Mouse (Mus musculus) kidney, embryonic 14.5 days (tissue): ENCODE results near the gene Lactb. TPM values are rescaled to one million over a fixed set of nuclear protein-coding genes. Genes with fewer than 3 reads are reported as not detected.

Experiments
- ATAC-seq: fragments of 200-750 bp; cut with Nextera tagmentation; 2 replicates; pipeline ENCODE4 v1.8.0; 2017; ENCODE audit warnings: moderate number of reproducible peaks, mild to moderate bottlenecking, moderate TSS enrichment, moderate library complexity; ENCODE audit not compliant: low FRiP score, low TSS enrichment
- H3K27ac ChIP-seq: fragments of 300-500 bp; sonication (generic); 2 replicates; pipeline ENCODE4 v1.5.1; 2014; ENCODE audit warnings: low read depth, mild to moderate bottlenecking, low read length, moderate library complexity, mixed read lengths
- H3K27me3 ChIP-seq: fragments of 300-500 bp; sonication (generic); 2 replicates; pipeline ENCODE4 v1.6.1; 2014; ENCODE audit warnings: mild to moderate bottlenecking, low read length; ENCODE audit not compliant: control insufficient read depth, insufficient read depth
- H3K36me3 ChIP-seq: fragments of 300-500 bp; sonication (generic); 2 replicates; pipeline ENCODE4 v1.6.1; 2014; ENCODE audit warnings: low read length, mixed read lengths; ENCODE audit not compliant: control insufficient read depth, insufficient read depth
- H3K4me1 ChIP-seq: fragments of 300-500 bp; sonication (generic); 2 replicates; pipeline ENCODE4 v1.6.1; 2014; ENCODE audit warnings: low read length, mixed read lengths; ENCODE audit not compliant: control insufficient read depth, insufficient read depth
- H3K4me2 ChIP-seq: fragments of 300-500 bp; sonication (generic); replicated peaks from 2 replicates; pipeline ENCODE4 v1.6.1; 2014; ENCODE audit warnings: low read depth, mild to moderate bottlenecking, low read length
- H3K4me3 ChIP-seq: fragments of 300-500 bp; sonication (generic); 2 replicates; pipeline ENCODE4 v1.5.1; 2014; ENCODE audit warnings: mild to moderate bottlenecking, low read length
- H3K9ac ChIP-seq: fragments of 300-500 bp; sonication (generic); 2 replicates; pipeline ENCODE4 v1.6.1; 2014; ENCODE audit warnings: low read depth, mild to moderate bottlenecking, low read length, moderate library complexity
- H3K9me3 ChIP-seq: fragments of 300-500 bp; sonication (generic); 2 replicates; pipeline ENCODE4 v1.6.1; 2016; ENCODE audit warnings: low read length; ENCODE audit not compliant: control insufficient read depth
- WGBS: fragments of 180-500 bp; shearing (Covaris S2); extraction: QIAGEN DNeasy Blood & Tissue Kit; methylation state at CpG from one replicate; pipeline ENCODE4 v1.1.7; 2014; 5-methylcytosine and 5-hydroxymethylcytosine counted together
- polyA plus RNA-seq: library from polyadenylated mRNA; unstranded; fragments of >200 nt; fragmentation: Nextera tagmentation; extraction: Ambion mirVana; gene quantifications from 2 replicates; pipeline ENCODE4 v1.2.1, GENCODE M21; 2014

Gene Lactb
- polyA plus RNA-seq, 1 experiment from 2014 or later: 23.4 TPM

DNA sequence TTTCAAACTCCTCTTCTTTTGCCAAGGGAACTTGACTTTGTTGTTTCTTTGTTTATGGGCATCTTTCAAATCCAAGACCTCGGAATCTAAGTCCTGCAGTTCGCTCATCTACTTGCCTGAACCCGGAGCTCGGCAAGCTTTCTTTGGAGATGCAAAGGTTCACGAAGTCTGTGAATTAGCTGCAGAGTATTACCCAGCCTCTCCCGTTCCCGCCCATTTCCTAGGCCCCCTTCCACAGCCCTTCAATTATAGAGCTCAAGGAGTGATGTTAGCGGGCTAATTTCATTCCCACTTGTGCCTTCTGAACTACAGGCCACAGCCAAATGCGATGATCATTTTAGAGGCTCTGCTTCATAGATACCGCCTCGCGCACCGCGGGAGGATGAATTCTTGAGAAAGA, 55.3 kb downstream of the Lactb start:
- Histone ChIP-seq H3K4me3 (peak overlapping the region; percentile 94), H3K27me3 (no peaks in the 10 kb centered on the region), H3K27ac (peak overlapping the region; percentile 59), H3K36me3 (0 out of 2 replicates have a peak, but pooled peaks cover 2% of the 10 kb centered on the region), H3K4me2 (peak overlapping the region; percentile 74), H3K4me1 (peaks cover 7% of the 10 kb centered on the region; the same call in 1 of the 2 replicates), H3K9me3 (no peaks in the 10 kb centered on the region), H3K9ac (peak overlapping the region; percentile 40; the same call in 1 of the 2 replicates)
- WGBS: 0% methylated on average over 14 of the region's 14 CpGs
- ATAC-seq: peak; percentile 55; the same call in 1 of the 2 replicates

DNA sequence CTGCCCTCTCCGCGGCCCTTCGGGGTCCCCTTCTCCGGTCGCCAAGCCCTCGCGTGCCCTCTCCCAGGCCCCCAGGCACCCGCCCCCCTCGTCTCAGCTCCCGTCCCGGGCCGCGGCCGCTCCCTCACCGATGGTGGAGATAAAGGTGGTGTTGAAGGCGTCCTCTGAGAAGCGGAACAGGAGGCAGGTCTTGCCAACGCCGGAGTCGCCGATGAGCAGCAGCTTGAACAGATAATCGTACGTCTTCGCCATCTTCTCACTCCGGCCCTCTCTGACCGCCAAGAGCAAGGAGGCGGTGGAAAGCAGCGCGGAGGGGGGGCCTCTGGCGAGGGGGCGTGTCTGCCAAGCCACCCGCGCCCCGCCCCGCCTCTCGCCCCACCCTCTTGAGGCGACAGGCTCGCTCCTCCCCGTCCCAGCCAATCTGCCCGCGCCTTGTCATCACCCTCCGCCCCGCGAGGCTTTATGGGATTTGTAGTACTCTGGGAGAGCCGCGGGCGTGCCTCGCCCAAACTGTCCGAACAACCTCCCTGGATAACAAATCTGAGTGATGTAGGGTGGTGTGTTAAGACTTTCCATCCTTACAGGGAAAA, 55.8 kb downstream of the Lactb start, which contains the start of gene Rab8b:
Gene Rab8b, minus strand, starts transcription at position 306 of the 590 bp plus-strand sequence.
- peak; percentile 98 for ATAC-seq
- under 1% methylated on average over 45 of the region's 49 CpGs for WGBS
- Histone ChIP-seq H3K9me3 (no peaks in the 10 kb centered on the region), H3K4me3 (peak within 1 kb of the TSS; percentile 94), H3K4me1 (peaks cover 7% of the 10 kb centered on the region; the same call in 1 of the 2 replicates), H3K36me3 (0 out of 2 replicates have a peak, but pooled peaks cover 3% of the 10 kb centered on the region), H3K9ac (peak within 1 kb of the TSS; percentile 95), H3K27me3 (no peaks in the 10 kb centered on the region), H3K4me2 (peak within 1 kb of the TSS; percentile 83), H3K27ac (peak within 1 kb of the TSS; percentile 90)

DNA sequence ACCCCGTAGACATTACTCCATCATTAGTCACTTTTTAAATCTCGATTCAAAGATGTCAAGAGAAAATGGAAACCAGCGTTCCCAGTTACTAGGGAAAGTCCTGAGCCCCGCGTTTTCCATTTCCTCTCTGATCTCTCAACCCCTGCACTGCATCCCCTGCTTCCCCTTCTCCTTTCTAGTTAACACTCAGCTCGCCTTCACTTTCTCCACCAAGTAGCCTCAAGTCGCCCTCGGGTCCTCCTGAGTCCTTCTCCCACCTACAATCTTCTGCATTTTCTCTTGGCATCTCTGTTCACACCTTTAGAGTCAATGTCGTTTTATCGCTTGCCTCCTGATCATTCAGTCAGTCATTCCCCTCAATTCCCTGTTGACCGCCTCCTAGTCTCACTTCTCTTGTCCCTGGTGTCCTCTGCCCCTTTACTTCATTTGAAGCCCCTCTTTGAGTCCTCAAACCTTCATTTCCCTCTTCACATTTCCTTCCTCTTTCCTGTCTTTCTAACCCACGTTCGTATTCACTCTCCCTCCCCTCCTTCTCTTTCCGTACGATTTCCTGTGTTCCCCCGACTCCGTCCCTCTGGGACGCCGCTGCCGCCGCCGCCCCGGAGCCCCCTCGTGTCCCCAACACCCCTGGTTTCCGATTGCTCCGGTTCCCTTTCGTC, 56.5 kb downstream of the Lactb start:
- Histone ChIP-seq H3K36me3 (0 out of 2 replicates have a peak, but pooled peaks cover 3% of the 10 kb centered on the region), H3K4me2 (peak overlapping the region; percentile 83), H3K27ac (peak overlapping the region; percentile 90), H3K9ac (peak overlapping the region; percentile 95), H3K9me3 (no peaks in the 10 kb centered on the region), H3K27me3 (no peaks in the 10 kb centered on the region), H3K4me3 (peak overlapping the region; percentile 94), H3K4me1 (peaks cover 7% of the 10 kb centered on the region; the same call in 1 of the 2 replicates)
- WGBS: 2% methylated on average over 27 of the region's 27 CpGs
- ATAC-seq: no peak; the same call in 1 of the 2 replicates

DNA sequence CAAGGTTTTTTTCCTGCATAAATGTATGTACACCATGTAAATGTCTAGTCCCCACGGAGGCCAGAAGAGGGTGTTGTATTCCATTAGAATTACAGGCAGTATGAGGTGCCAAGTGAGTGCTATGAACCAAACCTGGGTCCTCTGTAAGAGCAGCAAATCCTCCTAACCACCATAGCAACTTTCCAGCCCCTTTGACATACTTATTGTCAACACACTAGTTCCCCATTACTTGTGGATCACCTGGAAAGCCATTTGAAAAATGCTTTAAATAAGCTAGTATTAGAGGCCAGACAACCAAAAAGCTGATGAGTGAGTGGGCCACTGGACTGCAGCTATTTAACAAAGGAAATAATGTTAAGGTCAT, 57.4 kb downstream of the Lactb start:
- Histone ChIP-seq H3K27ac (no peak overlapping the region), H3K4me2 (peak overlapping the region; percentile 83; the same call in 1 of the 2 replicates), H3K9ac (no peak overlapping the region), H3K4me3 (no peak overlapping the region; the same call in 1 of the 2 replicates), H3K9me3 (no peaks in the 10 kb centered on the region), H3K4me1 (peaks cover 7% of the 10 kb centered on the region; the same call in 1 of the 2 replicates), H3K36me3 (0 out of 2 replicates have a peak, but pooled peaks cover 3% of the 10 kb centered on the region), H3K27me3 (no peaks in the 10 kb centered on the region)
- ATAC-seq: no peak
- 74% methylated on average over 1 of the region's 1 CpGs for WGBS

DNA sequence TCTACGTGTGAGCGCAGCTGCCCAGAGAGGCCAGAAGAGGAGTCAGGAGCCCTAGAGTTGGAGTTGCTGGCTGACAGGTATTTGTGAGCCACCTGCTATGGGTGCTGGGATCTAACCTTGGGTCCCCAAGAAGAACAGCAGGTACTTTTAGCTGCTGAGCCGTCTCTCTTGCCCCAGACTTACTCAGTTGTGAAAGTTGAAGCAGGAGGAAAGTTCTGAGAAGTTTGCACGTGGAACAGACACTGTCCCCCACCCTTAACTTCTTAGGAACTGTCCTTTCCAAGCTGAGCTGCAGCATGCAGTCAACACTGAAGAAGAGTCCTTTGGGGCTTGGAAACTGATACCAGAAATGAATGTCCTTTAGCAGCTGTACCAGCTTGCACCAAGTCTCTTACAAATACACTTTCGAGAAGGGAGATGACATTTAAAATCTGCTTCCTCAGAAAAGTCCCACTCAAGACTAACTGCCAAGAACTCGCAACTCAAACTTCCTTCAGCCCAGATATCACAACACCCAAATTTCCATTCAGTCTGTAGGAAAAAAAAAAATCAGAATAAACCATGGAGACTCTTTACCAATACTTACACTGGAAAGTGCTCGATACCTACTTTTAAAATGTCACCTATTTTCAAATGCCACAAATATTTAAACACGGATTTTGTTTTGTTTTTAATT, 57.9 kb downstream of the Lactb start:
- H3K4me1 ChIP-seq: peaks cover 7% of the 10 kb centered on the region; the same call in 1 of the 2 replicates
- H3K36me3 ChIP-seq: 0 out of 2 replicates have a peak, but pooled peaks cover 3% of the 10 kb centered on the region
- no peak overlapping the region for H3K4me3 ChIP-seq
- no peak overlapping the region for H3K9ac ChIP-seq
- ATAC-seq: no peak
- no peaks in the 10 kb centered on the region for H3K9me3 ChIP-seq
- no peak overlapping the region for H3K27ac ChIP-seq
- no peaks in the 10 kb centered on the region for H3K27me3 ChIP-seq
- WGBS: 88% methylated on average over 8 of the region's 8 CpGs
- no peak overlapping the region for H3K4me2 ChIP-seq

DNA sequence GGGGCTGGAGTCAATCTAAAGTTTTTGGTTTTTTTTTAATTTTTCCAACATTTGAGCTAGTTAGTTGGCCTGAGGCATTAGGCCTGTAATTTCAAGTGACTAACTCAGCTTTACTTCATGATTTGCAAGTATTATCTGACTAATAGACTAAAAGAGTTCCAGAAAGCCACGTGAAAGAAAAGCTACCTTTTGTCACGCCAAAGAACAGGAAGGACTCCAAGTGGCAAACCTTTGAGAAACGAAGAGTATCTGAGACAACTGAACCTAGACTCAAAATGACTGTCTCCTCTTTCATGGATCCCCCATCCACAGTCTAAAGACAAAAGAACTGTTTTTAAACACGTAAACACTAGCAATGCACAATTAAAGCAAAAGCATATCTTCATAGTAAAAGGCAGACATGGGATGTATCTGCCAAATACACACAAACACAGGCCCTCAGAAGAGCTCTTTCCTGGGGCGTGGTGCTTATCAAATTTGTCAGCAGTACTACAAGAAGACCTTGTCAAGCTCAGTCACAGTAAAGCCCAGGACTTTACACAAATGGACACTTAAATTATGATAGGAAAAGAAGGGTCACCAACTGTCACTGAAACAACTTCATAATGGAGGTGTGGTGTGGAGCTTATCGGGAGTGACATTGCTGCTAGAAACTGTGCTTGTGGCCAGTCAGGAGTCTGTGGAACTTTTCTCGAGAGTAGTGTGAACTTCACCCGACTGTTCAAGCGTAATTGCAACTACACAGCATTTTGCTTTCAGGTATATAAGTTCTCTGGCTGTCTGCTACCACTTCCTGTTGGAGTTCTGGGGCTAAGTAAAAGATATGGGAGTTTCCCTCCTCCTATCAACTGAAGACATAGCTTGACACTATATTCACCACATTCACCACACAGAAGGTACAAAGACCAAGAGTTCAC, 59.2 kb downstream of the Lactb start:
- Histone ChIP-seq H3K4me1 (peaks cover 7% of the 10 kb centered on the region; the same call in 1 of the 2 replicates), H3K9ac (no peak overlapping the region), H3K9me3 (no peaks in the 10 kb centered on the region), H3K27ac (no peak overlapping the region), H3K36me3 (0 out of 2 replicates have a peak, but pooled peaks cover 3% of the 10 kb centered on the region), H3K4me2 (no peak overlapping the region), H3K27me3 (no peaks in the 10 kb centered on the region), H3K4me3 (no peak overlapping the region)
- ATAC-seq: no peak
- WGBS: 83% methylated on average over 9 of the region's 9 CpGs

DNA sequence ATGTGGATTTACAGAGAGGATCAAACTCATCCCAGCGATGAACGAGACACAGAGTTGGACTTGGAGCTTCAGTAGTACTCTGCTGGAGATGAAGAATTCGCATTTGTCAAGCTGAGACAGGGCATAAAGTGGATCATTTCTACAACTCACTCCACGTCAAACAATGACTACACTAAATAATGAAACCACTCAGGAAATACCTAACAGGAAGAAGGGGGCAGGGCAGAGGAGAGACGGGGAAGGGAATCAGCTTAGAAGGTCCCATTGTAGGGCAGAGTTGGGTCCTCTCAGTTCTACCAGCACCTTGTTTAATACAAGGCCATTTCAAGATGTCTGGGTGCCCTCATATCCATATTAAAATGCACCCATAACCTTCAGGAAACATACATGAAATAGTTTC, 59.9 kb downstream of the Lactb start:
- Histone ChIP-seq H3K36me3 (0 out of 2 replicates have a peak, but pooled peaks cover 3% of the 10 kb centered on the region), H3K4me1 (peaks cover 7% of the 10 kb centered on the region; the same call in 1 of the 2 replicates), H3K9ac (no peak overlapping the region), H3K27ac (no peak overlapping the region), H3K27me3 (no peaks in the 10 kb centered on the region), H3K4me3 (no peak overlapping the region), H3K9me3 (no peaks in the 10 kb centered on the region), H3K4me2 (no peak overlapping the region; the same call in 1 of the 2 replicates)
- WGBS: 78% methylated on average over 5 of the region's 5 CpGs
- ATAC-seq: no peak

DNA sequence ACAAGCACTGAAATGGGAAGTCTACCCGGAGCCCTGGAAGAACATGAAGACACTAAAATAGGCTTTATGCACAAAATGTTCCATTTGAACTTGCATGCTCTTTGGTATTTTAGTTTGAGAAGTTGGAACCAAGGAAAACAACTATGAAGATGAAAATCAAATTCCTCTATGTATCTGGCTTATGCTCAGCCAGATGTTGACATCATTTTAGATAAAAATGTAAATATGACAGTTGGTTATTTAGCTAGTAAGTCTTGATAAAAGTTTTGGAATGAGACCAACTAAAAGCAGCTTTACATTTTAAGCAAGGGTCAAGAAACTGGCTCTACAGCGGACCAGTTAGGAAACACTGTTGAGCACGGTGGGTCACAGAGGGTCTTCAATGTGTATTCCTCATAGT, 60.7 kb downstream of the Lactb start:
- no peak overlapping the region for H3K9ac ChIP-seq
- no peak overlapping the region for H3K4me3 ChIP-seq
- peaks cover 7% of the 10 kb centered on the region; the same call in 1 of the 2 replicates for H3K4me1 ChIP-seq
- 0 out of 2 replicates have a peak, but pooled peaks cover 3% of the 10 kb centered on the region for H3K36me3 ChIP-seq
- no peak for ATAC-seq
- no peaks in the 10 kb centered on the region for H3K27me3 ChIP-seq
- no peak overlapping the region for H3K27ac ChIP-seq
- WGBS: 91% methylated on average over 3 of the region's 3 CpGs
- H3K4me2 ChIP-seq: no peak overlapping the region
- no peaks in the 10 kb centered on the region for H3K9me3 ChIP-seq
